Mouse (Mus musculus): ENCODE measurements at regions not wholly inside any gene's neighbourhood (a gene's known extent, or its start where the extent isn't known, plus 50 kb on each side); places are given as distances from the start of the nearest gene placed in this dataset.

DNA sequence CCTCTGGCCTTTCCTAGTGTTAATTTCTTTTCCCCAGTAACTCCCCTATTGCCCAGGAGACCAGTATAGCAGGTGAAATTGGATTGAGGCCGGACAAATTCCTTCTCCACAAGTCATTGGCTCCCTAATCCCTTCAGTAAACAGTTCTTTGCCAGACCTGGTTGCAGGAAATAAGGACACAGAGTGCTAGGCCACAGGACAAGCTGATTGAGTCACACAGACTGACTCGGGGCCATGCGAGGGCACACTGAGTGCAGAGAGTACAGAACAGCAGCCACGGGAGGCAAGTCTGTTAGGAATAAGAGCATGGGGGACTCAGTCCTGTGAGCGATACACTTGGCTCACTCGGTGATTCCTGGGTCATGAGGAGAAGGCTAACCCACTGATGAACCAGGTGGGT is 134.3 kb upstream of the Ajap1 start:
- Histone ChIP-seq H3K9ac (ENCODE audit: low read length) (no peak overlapping the region), H3K36me3 (ENCODE audit: control insufficient read depth, insufficient read depth, low read length) (no peaks in the 10 kb centered on the region), H3K9me3 (ENCODE audit: control insufficient read depth, low read length) (no peaks in the 10 kb centered on the region), H3K4me3 (ENCODE audit: control insufficient read depth in 1 of 2, insufficient read depth in 1 of 2, low read depth in 1 of 2, low read length in 2 of 2) (no peak overlapping the region), H3K27me3 (ENCODE audit: control insufficient read depth, insufficient read depth, low read length) (no peaks in the 10 kb centered on the region; the same call in 1 of the 2 replicates), H3K27ac (replicated peaks in 1 of 2; ENCODE audit: control insufficient read depth in 1 of 2, insufficient read depth in 1 of 2, low read depth in 2 of 2, low read length in 2 of 2) (no peak overlapping the region), H3K4me2 (ENCODE audit: low read length) (no peak overlapping the region), H3K4me1 (ENCODE audit: control insufficient read depth in 2 of 2, insufficient read depth in 2 of 2, low read length in 2 of 2) (no peaks in the 10 kb centered on the region)
- WGBS, result 83% methylated on average over 6 of the region's 6 CpGs
- ATAC-seq (ENCODE audit: insufficient number of reproducible peaks, insufficient read depth, low FRiP score, low read depth), result no peak

- Histone ChIP-seq H3K36me3 (ENCODE audit: control insufficient read depth, insufficient read depth, low read length) (no peaks in the 10 kb centered on the region), H3K4me1 (ENCODE audit: control insufficient read depth in 2 of 2, insufficient read depth in 2 of 2, low read length in 2 of 2) (no peaks in the 10 kb centered on the region), H3K27ac (replicated peaks in 1 of 2; ENCODE audit: control insufficient read depth in 1 of 2, insufficient read depth in 1 of 2, low read depth in 2 of 2, low read length in 2 of 2) (no peak overlapping the region), H3K4me3 (ENCODE audit: control insufficient read depth in 1 of 2, insufficient read depth in 1 of 2, low read depth in 1 of 2, low read length in 2 of 2) (no peak overlapping the region), H3K4me2 (ENCODE audit: low read length) (no peak overlapping the region), H3K27me3 (ENCODE audit: control insufficient read depth, insufficient read depth, low read length) (no peaks in the 10 kb centered on the region; the same call in 1 of the 2 replicates), H3K9me3 (ENCODE audit: control insufficient read depth, low read length) (no peaks in the 10 kb centered on the region), H3K9ac (ENCODE audit: low read length) (no peak overlapping the region)
- 84% methylated on average over 5 of the region's 5 CpGs for WGBS
- ATAC-seq (ENCODE audit: insufficient number of reproducible peaks, insufficient read depth, low FRiP score, low read depth), result no peak
Measured at GRCm38 (mm10) chr4:153620871-153621270, 138.3 kb upstream of the Ajap1 start.

DNA sequence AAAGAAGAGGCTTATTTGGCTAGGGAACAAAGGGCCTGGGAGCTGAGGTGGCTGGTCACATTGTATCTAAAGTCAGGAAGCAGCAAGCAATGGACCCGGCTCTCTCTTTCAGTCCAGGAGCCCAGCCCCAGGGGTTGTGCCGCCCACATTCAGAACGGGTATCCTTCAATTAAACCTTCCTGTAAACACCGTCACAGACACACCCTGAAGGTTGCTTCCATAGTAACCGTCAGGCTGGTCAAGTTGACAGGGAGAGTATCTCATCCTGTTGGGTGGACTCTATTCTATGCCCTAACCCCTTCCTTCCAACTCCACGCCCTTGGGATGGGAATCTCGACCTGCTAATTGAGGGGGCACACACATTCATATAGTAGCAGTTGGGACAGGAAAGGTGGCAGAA is 148.6 kb upstream of the Ajap1 start:
- Histone ChIP-seq H3K9ac (ENCODE audit: low read length) (no peak overlapping the region), H3K4me1 (ENCODE audit: control insufficient read depth in 2 of 2, insufficient read depth in 2 of 2, low read length in 2 of 2) (no peaks in the 10 kb centered on the region), H3K27ac (replicated peaks in 1 of 2; ENCODE audit: control insufficient read depth in 1 of 2, insufficient read depth in 1 of 2, low read depth in 2 of 2, low read length in 2 of 2) (no peak overlapping the region), H3K4me3 (ENCODE audit: control insufficient read depth in 1 of 2, insufficient read depth in 1 of 2, low read depth in 1 of 2, low read length in 2 of 2) (no peak overlapping the region), H3K9me3 (ENCODE audit: control insufficient read depth, low read length) (0 out of 2 replicates have a peak, but pooled peaks cover 2% of the 10 kb centered on the region), H3K4me2 (ENCODE audit: low read length) (no peak overlapping the region), H3K36me3 (ENCODE audit: control insufficient read depth, insufficient read depth, low read length) (no peaks in the 10 kb centered on the region), H3K27me3 (ENCODE audit: control insufficient read depth, insufficient read depth, low read length) (no peaks in the 10 kb centered on the region)
- 76% methylated on average over 7 of the region's 7 CpGs for WGBS
- no peak for ATAC-seq (ENCODE audit: insufficient number of reproducible peaks, insufficient read depth, low FRiP score, low read depth)

DNA sequence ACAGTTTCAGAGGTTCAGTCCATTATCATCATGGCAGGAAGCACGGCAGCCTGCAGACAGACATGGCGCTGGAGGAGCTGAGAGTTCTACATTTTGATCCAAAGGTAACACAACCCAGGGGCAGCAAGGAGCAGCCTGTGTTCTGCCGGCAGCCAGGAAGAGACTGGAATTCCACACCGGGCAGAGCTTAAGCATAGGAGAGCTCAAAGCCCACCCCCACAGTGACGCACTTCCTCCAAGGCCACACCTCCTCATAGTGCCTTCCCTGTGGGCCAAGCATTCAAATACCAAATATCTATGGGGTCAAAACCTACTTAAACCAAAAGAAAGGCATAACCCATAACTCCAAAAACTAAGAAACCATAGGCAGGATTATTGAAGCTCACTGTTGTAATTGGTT is 149.4 kb upstream of the Ajap1 start:
- Histone ChIP-seq H3K4me2 (ENCODE audit: low read length) (no peak overlapping the region), H3K4me1 (ENCODE audit: control insufficient read depth in 2 of 2, insufficient read depth in 2 of 2, low read length in 2 of 2) (no peaks in the 10 kb centered on the region), H3K9ac (ENCODE audit: low read length) (no peak overlapping the region), H3K4me3 (ENCODE audit: control insufficient read depth in 1 of 2, insufficient read depth in 1 of 2, low read depth in 1 of 2, low read length in 2 of 2) (no peak overlapping the region), H3K27me3 (ENCODE audit: control insufficient read depth, insufficient read depth, low read length) (no peaks in the 10 kb centered on the region), H3K27ac (replicated peaks in 1 of 2; ENCODE audit: control insufficient read depth in 1 of 2, insufficient read depth in 1 of 2, low read depth in 2 of 2, low read length in 2 of 2) (no peak overlapping the region), H3K9me3 (ENCODE audit: control insufficient read depth, low read length) (0 out of 2 replicates have a peak, but pooled peaks cover 2% of the 10 kb centered on the region), H3K36me3 (ENCODE audit: control insufficient read depth, insufficient read depth, low read length) (no peaks in the 10 kb centered on the region)
- no peak for ATAC-seq (ENCODE audit: insufficient number of reproducible peaks, insufficient read depth, low FRiP score, low read depth)
- 84% methylated on average over 5 of the region's 5 CpGs for WGBS

- WGBS, result 85% methylated on average over 19 of the region's 19 CpGs
- Histone ChIP-seq H3K36me3 (ENCODE audit: control insufficient read depth, insufficient read depth, low read length) (no peaks in the 10 kb centered on the region), H3K27ac (replicated peaks in 1 of 2; ENCODE audit: control insufficient read depth in 1 of 2, insufficient read depth in 1 of 2, low read depth in 2 of 2, low read length in 2 of 2) (no peak overlapping the region), H3K27me3 (ENCODE audit: control insufficient read depth, insufficient read depth, low read length) (no peaks in the 10 kb centered on the region), H3K9ac (ENCODE audit: low read length) (no peak overlapping the region), H3K4me2 (ENCODE audit: low read length) (no peak overlapping the region), H3K4me1 (ENCODE audit: control insufficient read depth in 2 of 2, insufficient read depth in 2 of 2, low read length in 2 of 2) (no peaks in the 10 kb centered on the region), H3K9me3 (ENCODE audit: control insufficient read depth, low read length) (0 out of 2 replicates have a peak, but pooled peaks cover 2% of the 10 kb centered on the region), H3K4me3 (ENCODE audit: control insufficient read depth in 1 of 2, insufficient read depth in 1 of 2, low read depth in 1 of 2, low read length in 2 of 2) (no peak overlapping the region)
- no peak for ATAC-seq (ENCODE audit: insufficient number of reproducible peaks, insufficient read depth, low FRiP score, low read depth)
Measured at GRCm38 (mm10) chr4:153632551-153632950, 149.9 kb upstream of the Ajap1 start.

GRCm38 (mm10) chr4:153633260-153633659 is 150.6 kb upstream of the Ajap1 start:
- no peak overlapping the region for H3K4me2 ChIP-seq (ENCODE audit: low read length)

DNA sequence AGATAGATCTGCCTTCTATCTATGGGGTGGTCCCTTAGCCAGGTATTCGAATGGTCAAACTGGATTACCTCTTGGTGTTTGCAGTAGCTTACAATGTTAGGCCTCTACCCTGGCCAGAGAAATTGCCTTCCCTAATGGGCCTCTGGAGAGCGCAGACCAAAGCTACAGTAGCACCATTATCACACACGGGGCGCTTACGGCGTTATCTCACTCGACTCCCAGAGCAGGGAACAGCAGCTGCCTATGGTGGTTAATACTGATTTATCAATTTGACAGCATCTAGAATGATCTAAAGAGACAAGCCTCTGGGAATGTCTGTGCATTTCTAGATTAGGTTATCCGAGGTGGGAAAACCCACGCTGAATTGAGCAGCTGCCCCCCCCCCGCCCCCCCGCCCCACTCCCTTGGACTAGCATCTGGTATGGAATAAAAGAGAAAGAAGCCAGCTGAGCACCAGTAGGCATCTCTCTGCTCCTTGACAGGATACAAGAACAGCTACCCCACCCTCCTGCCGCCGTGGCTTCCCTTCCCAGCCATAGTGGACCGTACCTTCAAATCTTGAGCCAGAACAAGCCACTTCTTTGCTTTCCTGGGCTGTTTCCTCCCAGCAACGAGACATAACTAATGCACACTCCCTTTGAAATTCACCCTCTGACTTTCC is 151.7 kb upstream of the Ajap1 start:
- ATAC-seq (ENCODE audit: insufficient number of reproducible peaks, insufficient read depth, low FRiP score, low read depth), result no peak

More at GRCm38 (mm10) chr4:153633260-153633659, 150.6 kb upstream of the Ajap1 start:
- H3K4me1 ChIP-seq (ENCODE audit: control insufficient read depth in 2 of 2, insufficient read depth in 2 of 2, low read length in 2 of 2), result no peaks in the 10 kb centered on the region
- 40% methylated on average over 5 of the region's 5 CpGs for WGBS
- 0 out of 2 replicates have a peak, but pooled peaks cover 2% of the 10 kb centered on the region for H3K9me3 ChIP-seq (ENCODE audit: control insufficient read depth, low read length)
- H3K27me3 ChIP-seq (ENCODE audit: control insufficient read depth, insufficient read depth, low read length), result no peaks in the 10 kb centered on the region
- ATAC-seq (ENCODE audit: insufficient number of reproducible peaks, insufficient read depth, low FRiP score, low read depth), result no peak
- H3K27ac ChIP-seq (replicated peaks in 1 of 2; ENCODE audit: control insufficient read depth in 1 of 2, insufficient read depth in 1 of 2, low read depth in 2 of 2, low read length in 2 of 2), result no peak overlapping the region
- no peaks in the 10 kb centered on the region for H3K36me3 ChIP-seq (ENCODE audit: control insufficient read depth, insufficient read depth, low read length)
- H3K9ac ChIP-seq (ENCODE audit: low read length), result no peak overlapping the region
- no peak overlapping the region for H3K4me3 ChIP-seq (ENCODE audit: control insufficient read depth in 1 of 2, insufficient read depth in 1 of 2, low read depth in 1 of 2, low read length in 2 of 2)

GRCm38 (mm10) chr4:153637989-153638388 is 155.4 kb upstream of the Ajap1 start:
- H3K4me3 ChIP-seq (ENCODE audit: control insufficient read depth in 1 of 2, insufficient read depth in 1 of 2, low read depth in 1 of 2, low read length in 2 of 2), result no peak overlapping the region
- H3K36me3 ChIP-seq (ENCODE audit: control insufficient read depth, insufficient read depth, low read length), result no peaks in the 10 kb centered on the region
- H3K27ac ChIP-seq (replicated peaks in 1 of 2; ENCODE audit: control insufficient read depth in 1 of 2, insufficient read depth in 1 of 2, low read depth in 2 of 2, low read length in 2 of 2), result no peak overlapping the region
- WGBS, result 0% methylated on average over 1 of the region's 1 CpGs
- H3K9me3 ChIP-seq (ENCODE audit: control insufficient read depth, low read length), result no peaks in the 10 kb centered on the region
- no peaks in the 10 kb centered on the region for H3K27me3 ChIP-seq (ENCODE audit: control insufficient read depth, insufficient read depth, low read length)
- ATAC-seq (ENCODE audit: insufficient number of reproducible peaks, insufficient read depth, low FRiP score, low read depth), result no peak
- no peak overlapping the region for H3K4me2 ChIP-seq (ENCODE audit: low read length)
- H3K4me1 ChIP-seq (ENCODE audit: control insufficient read depth in 2 of 2, insufficient read depth in 2 of 2, low read length in 2 of 2), result no peaks in the 10 kb centered on the region
- no peak overlapping the region for H3K9ac ChIP-seq (ENCODE audit: low read length)

More for the DNA sequence above, 151.7 kb upstream of the Ajap1 start:
- 0 out of 2 replicates have a peak, but pooled peaks cover 2% of the 10 kb centered on the region for H3K9me3 ChIP-seq (ENCODE audit: control insufficient read depth, low read length)
- WGBS, result 30% methylated on average over 15 of the region's 15 CpGs
- no peaks in the 10 kb centered on the region for H3K4me1 ChIP-seq (ENCODE audit: control insufficient read depth in 2 of 2, insufficient read depth in 2 of 2, low read length in 2 of 2)
- no peaks in the 10 kb centered on the region for H3K27me3 ChIP-seq (ENCODE audit: control insufficient read depth, insufficient read depth, low read length)
- no peaks in the 10 kb centered on the region for H3K36me3 ChIP-seq (ENCODE audit: control insufficient read depth, insufficient read depth, low read length)
- H3K9ac ChIP-seq (ENCODE audit: low read length), result no peak overlapping the region
- no peak overlapping the region for H3K4me2 ChIP-seq (ENCODE audit: low read length)
- H3K4me3 ChIP-seq (ENCODE audit: control insufficient read depth in 1 of 2, insufficient read depth in 1 of 2, low read depth in 1 of 2, low read length in 2 of 2), result no peak overlapping the region
- H3K27ac ChIP-seq (replicated peaks in 1 of 2; ENCODE audit: control insufficient read depth in 1 of 2, insufficient read depth in 1 of 2, low read depth in 2 of 2, low read length in 2 of 2), result no peak overlapping the region

Data from heart, embryonic 14.5 days (tissue).